Mouse (Mus musculus): Measurements from ENCODE around the gene Rhbdd1. TPM values are rescaled to one million over a fixed set of nuclear protein-coding genes. Genes with fewer than 3 reads are reported as not detected.

Gene Rhbdd1
- 9.8 and 10.2 TPM in 2 replicates for polyA plus RNA-seq (2015; fragmentation: Nextera tagmentation; extraction: Ambion mirVana)

DNA sequence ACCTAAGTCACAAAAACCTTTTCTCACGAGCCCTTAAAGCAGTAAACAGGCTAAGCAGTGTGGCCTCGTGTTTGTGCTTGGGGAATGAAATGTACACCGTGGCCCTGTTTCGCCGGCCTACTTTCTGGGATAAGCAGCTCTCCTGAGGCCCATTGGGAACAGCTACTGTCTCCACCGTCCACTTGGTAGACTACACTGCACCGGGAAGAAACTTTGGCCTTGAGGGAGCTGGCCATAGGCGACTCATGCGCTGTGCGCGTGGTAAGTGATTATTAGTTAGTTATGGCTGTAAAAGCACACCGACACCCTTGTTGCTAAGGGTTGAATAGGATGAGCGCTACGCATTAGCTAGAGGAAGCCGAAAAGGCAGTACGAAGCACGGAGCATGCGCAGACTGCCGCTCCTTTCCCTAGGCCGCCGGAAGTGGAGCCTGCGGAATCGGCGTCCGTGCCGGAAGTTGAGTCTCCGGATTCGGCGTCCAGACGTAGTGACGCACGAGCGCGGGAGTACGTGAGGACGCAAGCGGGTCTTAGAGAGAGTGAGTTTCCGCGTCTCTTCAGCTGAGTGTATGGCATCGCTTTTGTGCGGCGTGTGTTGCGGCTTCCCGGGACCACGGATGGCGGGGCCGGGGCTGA lies at the start of gene Rhbdd1:
Rhbdd1 (plus strand) TSS at position 342 of the 635 bp plus-strand sequence.
- Histone ChIP-seq H3K9me3 (no peaks in the 10 kb centered on the region), H3K4me2 (replicated peaks) (peak within 1 kb of the TSS; percentile 68), H3K4me1 (replicated peaks) (0 out of 2 replicates have a peak, but pooled peaks cover 3% of the 10 kb centered on the region), H3K36me3 (no peaks in the 10 kb centered on the region), H3K9ac (peak within 1 kb of the TSS; percentile 94), H3K27me3 (replicated peaks) (no peaks in the 10 kb centered on the region; the same call in 1 of the 2 replicates), H3K4me3 (replicated peaks) (peak within 1 kb of the TSS; percentile 84), H3K27ac (peak within 1 kb of the TSS; percentile 94)
- WGBS, result 5% methylated on average over 47 of the region's 47 CpGs
- ATAC-seq, result peak; percentile 99

DNA sequence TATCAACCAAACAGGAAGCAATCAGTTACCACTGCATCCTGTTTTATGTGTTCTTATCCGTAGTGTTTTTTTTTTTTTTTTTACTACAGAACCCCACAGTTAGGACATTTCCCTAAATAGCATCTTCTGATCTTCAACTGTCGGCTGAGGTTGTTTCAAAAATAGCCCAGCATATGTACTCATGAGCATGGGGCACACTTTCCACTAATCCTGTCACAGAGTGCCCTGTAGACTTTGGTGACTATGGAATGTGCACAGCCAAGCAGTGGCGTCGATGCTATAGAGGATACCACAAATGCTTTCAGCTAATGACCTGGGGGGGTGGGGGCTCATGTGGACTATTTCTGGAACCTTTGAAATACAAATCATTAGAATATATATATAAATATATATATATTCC lies 48.7 kb upstream of the Rhbdd1 start:
- WGBS, result 74% methylated on average over 4 of the region's 4 CpGs
- ATAC-seq, result no peak
- H3K9me3 ChIP-seq, result no peaks in the 10 kb centered on the region

DNA sequence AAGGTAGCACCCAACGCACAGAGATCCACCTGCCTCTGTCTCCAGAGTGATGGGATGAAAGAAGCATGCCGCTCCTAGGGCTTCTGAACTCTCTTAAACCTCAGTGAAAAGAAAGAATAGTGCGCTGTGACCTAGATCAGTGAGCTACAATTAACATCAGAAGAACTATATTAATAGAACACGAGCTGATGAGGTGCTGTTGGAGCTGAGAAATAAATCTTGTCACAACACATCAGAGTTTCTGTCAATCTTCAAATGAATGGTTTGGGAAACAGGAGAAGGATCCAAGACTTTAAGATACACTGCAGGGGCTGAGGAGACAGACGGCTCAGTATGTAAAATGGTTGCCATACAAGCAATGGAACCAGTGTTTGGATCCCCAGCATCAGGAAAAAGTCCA lies 44.0 kb upstream of the Rhbdd1 start:
- Histone ChIP-seq H3K36me3 (no peaks in the 10 kb centered on the region), H3K9ac (no peak overlapping the region), H3K27me3 (replicated peaks) (no peaks in the 10 kb centered on the region), H3K4me2 (replicated peaks) (no peak overlapping the region), H3K4me3 (replicated peaks) (no peak overlapping the region), H3K9me3 (no peaks in the 10 kb centered on the region), H3K4me1 (replicated peaks) (0 out of 2 replicates have a peak, but pooled peaks cover 6% of the 10 kb centered on the region), H3K27ac (no peak overlapping the region)
- WGBS, result 88% methylated on average over 5 of the region's 5 CpGs
- no peak for ATAC-seq

More for the DNA sequence above, 48.7 kb upstream of the Rhbdd1 start:
- Histone ChIP-seq H3K9ac (no peak overlapping the region), H3K4me2 (replicated peaks) (no peak overlapping the region), H3K36me3 (no peaks in the 10 kb centered on the region), H3K4me3 (replicated peaks) (no peak overlapping the region), H3K4me1 (replicated peaks) (no peaks in the 10 kb centered on the region), H3K27ac (no peak overlapping the region), H3K27me3 (replicated peaks) (no peaks in the 10 kb centered on the region)

- WGBS, result 56% methylated on average over 6 of the region's 6 CpGs
- no peak for ATAC-seq
Measured at GRCm38 (mm10) chr1:82273529-82273928, 42.7 kb upstream of the Rhbdd1 start.

DNA sequence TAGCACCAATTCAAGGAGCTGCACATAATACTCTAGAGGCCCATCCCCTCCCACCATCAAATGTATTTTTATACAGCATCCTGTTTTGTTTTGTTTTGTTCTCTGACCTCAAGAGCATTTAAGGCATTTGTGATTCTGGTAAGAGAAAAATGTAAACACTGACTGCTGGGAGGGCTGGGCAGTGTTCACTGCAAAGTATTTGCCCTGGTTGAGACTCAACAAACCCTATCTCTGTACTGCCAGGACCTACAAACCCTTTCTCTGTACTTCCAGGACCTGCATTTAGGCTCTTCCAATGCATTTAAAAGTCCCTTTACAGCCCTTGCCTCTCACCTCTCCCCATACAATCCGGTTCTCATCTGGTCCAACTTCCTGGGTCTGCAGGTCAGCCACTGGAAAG lies 41.9 kb upstream of the Rhbdd1 start:
- Histone ChIP-seq H3K4me1 (replicated peaks) (0 out of 2 replicates have a peak, but pooled peaks cover 6% of the 10 kb centered on the region), H3K27ac (no peak overlapping the region), H3K9me3 (no peaks in the 10 kb centered on the region), H3K9ac (no peak overlapping the region), H3K27me3 (replicated peaks) (no peaks in the 10 kb centered on the region), H3K4me3 (replicated peaks) (no peak overlapping the region), H3K4me2 (replicated peaks) (no peak overlapping the region), H3K36me3 (no peaks in the 10 kb centered on the region)
- no peak for ATAC-seq
- 20% methylated on average over 1 of the region's 1 CpGs for WGBS

More at GRCm38 (mm10) chr1:82273529-82273928, 42.7 kb upstream of the Rhbdd1 start:
- Histone ChIP-seq H3K9me3 (no peaks in the 10 kb centered on the region), H3K4me2 (replicated peaks) (no peak overlapping the region), H3K27me3 (replicated peaks) (no peaks in the 10 kb centered on the region), H3K36me3 (no peaks in the 10 kb centered on the region), H3K9ac (no peak overlapping the region), H3K4me1 (replicated peaks) (0 out of 2 replicates have a peak, but pooled peaks cover 6% of the 10 kb centered on the region), H3K4me3 (replicated peaks) (no peak overlapping the region), H3K27ac (no peak overlapping the region)

DNA sequence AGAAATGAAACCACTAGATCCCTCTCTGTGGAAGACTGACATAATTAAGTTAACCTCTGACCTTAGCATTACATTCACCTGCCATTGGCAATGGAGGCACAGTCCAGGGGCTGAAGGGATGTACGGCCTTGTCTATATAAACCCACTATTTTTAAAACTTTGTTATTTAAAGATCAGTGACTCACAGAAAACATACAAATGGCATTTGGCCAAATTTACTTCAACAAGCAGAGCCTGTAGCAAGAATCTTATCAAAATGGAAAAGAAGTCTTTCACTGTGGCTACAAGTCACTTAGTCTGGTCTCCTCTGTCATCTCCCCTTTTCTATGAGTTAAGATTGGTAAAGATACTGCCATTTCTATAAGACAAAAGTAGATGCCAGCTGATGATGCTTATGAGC lies 36.5 kb upstream of the Rhbdd1 start:
- Histone ChIP-seq H3K36me3 (no peaks in the 10 kb centered on the region), H3K4me3 (replicated peaks) (no peak overlapping the region), H3K9me3 (no peaks in the 10 kb centered on the region), H3K4me1 (replicated peaks) (peaks cover 3% of the 10 kb centered on the region; the same call in 1 of the 2 replicates), H3K27me3 (replicated peaks) (no peaks in the 10 kb centered on the region), H3K27ac (no peak overlapping the region), H3K9ac (no peak overlapping the region), H3K4me2 (replicated peaks) (no peak overlapping the region)
- ATAC-seq, result no peak
- WGBS, result 82% methylated on average over 1 of the region's 1 CpGs

DNA sequence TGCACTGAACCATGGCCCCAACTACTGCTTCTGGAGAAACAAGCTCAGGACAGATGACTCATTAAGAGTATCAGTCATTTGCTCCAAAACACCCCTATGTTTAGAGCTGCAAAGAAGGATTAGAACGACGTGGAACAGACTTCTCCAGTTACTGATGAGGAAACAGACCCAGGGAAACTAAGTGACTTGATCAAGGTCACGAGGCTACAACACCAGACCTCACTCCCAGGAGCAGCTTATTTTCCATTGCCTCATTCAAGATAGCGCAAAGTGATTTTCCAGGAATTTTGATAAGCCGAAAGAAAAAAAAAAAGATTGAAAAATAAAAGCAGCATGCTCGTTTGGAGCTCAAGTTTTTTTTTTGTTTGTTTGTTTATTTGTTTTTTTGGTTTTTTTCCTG lies 34.4 kb upstream of the Rhbdd1 start:
- no peak for ATAC-seq
- 75% methylated on average over 6 of the region's 6 CpGs for WGBS
- no peak overlapping the region for H3K4me3 ChIP-seq (replicated peaks)
- H3K4me2 ChIP-seq (replicated peaks), result no peak overlapping the region
- H3K4me1 ChIP-seq (replicated peaks), result peaks cover 7% of the 10 kb centered on the region; the same call in 1 of the 2 replicates
- no peaks in the 10 kb centered on the region for H3K9me3 ChIP-seq
- H3K27ac ChIP-seq, result no peak overlapping the region
- no peak overlapping the region for H3K9ac ChIP-seq
- no peaks in the 10 kb centered on the region for H3K36me3 ChIP-seq
- no peaks in the 10 kb centered on the region for H3K27me3 ChIP-seq (replicated peaks)

- Histone ChIP-seq H3K36me3 (no peaks in the 10 kb centered on the region), H3K27ac (peak overlapping the region; percentile 92), H3K9ac (peak overlapping the region; percentile 66), H3K4me2 (replicated peaks) (peak overlapping the region; percentile 86), H3K27me3 (replicated peaks) (no peaks in the 10 kb centered on the region), H3K4me3 (replicated peaks) (peak overlapping the region; percentile 51), H3K9me3 (no peaks in the 10 kb centered on the region), H3K4me1 (replicated peaks) (peaks cover 15% of the 10 kb centered on the region; the same call in 1 of the 2 replicates)
- ATAC-seq, result peak; percentile 99
- WGBS, result under 1% methylated on average over 35 of the region's 35 CpGs
Measured at GRCm38 (mm10) chr1:82282992-82283611, 33.1 kb upstream of the Rhbdd1 start.

- 0% methylated on average over 1 of the region's 1 CpGs for WGBS
Measured at GRCm38 (mm10) chr1:82283901-82284301, 32.4 kb upstream of the Rhbdd1 start.

GRCm38 (mm10) chr1:82284403-82284802 lies 31.8 kb upstream of the Rhbdd1 start:
- peak overlapping the region; percentile 86 for H3K4me2 ChIP-seq (replicated peaks)
- 24% methylated on average over 4 of the region's 4 CpGs for WGBS
- H3K9me3 ChIP-seq, result no peaks in the 10 kb centered on the region
- no peak for ATAC-seq
- no peak overlapping the region for H3K9ac ChIP-seq
- H3K36me3 ChIP-seq, result no peaks in the 10 kb centered on the region
- H3K27me3 ChIP-seq (replicated peaks), result 0 out of 2 replicates have a peak, but pooled peaks cover 4% of the 10 kb centered on the region
- H3K4me3 ChIP-seq (replicated peaks), result peak overlapping the region; percentile 51
- H3K27ac ChIP-seq, result peak overlapping the region; percentile 92
- peaks cover 24% of the 10 kb centered on the region for H3K4me1 ChIP-seq (replicated peaks)

More at GRCm38 (mm10) chr1:82283901-82284301, 32.4 kb upstream of the Rhbdd1 start:
- Histone ChIP-seq H3K36me3 (no peaks in the 10 kb centered on the region), H3K4me3 (replicated peaks) (peak overlapping the region; percentile 51), H3K27ac (peak overlapping the region; percentile 92), H3K9me3 (no peaks in the 10 kb centered on the region), H3K4me1 (replicated peaks) (peaks cover 19% of the 10 kb centered on the region; the same call in 1 of the 2 replicates), H3K27me3 (replicated peaks) (0 out of 2 replicates have a peak, but pooled peaks cover under 1% of the 10 kb centered on the region), H3K9ac (peak overlapping the region; percentile 66; the same call in 1 of the 2 replicates), H3K4me2 (replicated peaks) (peak overlapping the region; percentile 86)
- 0 out of 2 replicates have a peak, but pooled peaks have one; percentile 23 for ATAC-seq

GRCm38 (mm10) chr1:82285461-82286189 lies 30.6 kb upstream of the Rhbdd1 start:
- no peak overlapping the region for H3K27ac ChIP-seq
- no peak for ATAC-seq
- H3K27me3 ChIP-seq (replicated peaks), result 0 out of 2 replicates have a peak, but pooled peaks cover 8% of the 10 kb centered on the region
- peaks cover 31% of the 10 kb centered on the region for H3K4me1 ChIP-seq (replicated peaks)
- no peaks in the 10 kb centered on the region for H3K9me3 ChIP-seq
- WGBS, result 30% methylated on average over 5 of the region's 5 CpGs
- no peaks in the 10 kb centered on the region for H3K36me3 ChIP-seq
- peak overlapping the region; percentile 40 for H3K9ac ChIP-seq
- peak overlapping the region; percentile 86 for H3K4me2 ChIP-seq (replicated peaks)
- peak overlapping the region; percentile 31 for H3K4me3 ChIP-seq (replicated peaks)
